Mouse (Mus musculus) erythroblast, embryonic 14.5 days (primary cell): Measurements from ENCODE around the gene Fastkd1.

Experiments
- GATA1 ChIP-seq: IDR thresholded peaks from 2 replicates; pipeline ENCODE4 v1.6.1; 2012; ENCODE audit warnings: low read length, inconsistent platforms, mixed read lengths
- TAL1 ChIP-seq: IDR thresholded peaks from 3 replicates; pipeline ENCODE4 v1.6.1; 2012; ENCODE audit warnings: low read length, inconsistent platforms, mixed read lengths

GRCm38 (mm10) chr2:69745091-69745490, 31.8 kb upstream of the Fastkd1 start:
- TF ChIP-seq GATA1 (no peak), TAL1 (no peak)
